Mouse (Mus musculus): ENCODE measurements around the gene Cys1. TPM values are rescaled to one million over a fixed set of nuclear protein-coding genes. Genes with fewer than 3 reads are reported as not detected.

The Cys1 gene
- total RNA-seq (2023): not detected

DNA sequence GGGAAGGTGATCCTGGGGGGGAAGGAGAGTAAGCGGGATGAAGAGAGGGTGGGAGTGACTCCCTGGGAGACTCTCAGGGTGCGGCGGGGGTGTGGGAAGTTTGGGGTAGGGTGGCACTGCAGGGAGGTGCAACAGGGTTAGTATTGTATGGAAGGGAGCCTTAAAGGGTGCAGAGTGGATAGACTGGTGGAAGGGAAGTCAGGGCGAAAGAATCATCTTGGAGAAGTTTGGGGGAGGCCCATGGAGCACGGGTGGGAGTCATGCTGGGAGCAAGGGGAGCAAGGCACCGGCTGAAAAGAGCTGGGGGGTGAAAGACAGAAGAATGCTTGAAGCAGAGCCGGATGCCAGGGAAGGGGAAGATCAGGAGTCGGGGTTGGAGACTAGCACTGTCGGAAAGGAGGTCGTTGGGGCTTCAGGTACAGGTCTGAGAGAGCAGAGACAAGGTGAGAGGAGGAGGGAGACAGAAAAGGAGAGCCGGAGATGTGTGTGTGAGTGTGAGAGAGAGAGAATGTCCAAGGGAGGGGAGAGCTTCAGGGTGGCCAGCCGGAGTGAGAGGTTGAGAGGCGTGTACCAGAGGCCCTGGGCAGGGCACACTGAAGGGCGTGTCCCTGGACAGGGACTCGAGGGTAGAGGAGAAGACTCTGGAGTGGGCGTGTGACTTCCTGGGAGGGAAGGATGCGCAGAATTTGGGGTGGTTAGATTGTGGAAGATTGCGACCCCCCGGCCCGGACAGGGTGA is at the start of gene Cys1:
Gene Cys1, minus strand, starts transcription at position 528 of the 738 bp plus-strand sequence.

DNA sequence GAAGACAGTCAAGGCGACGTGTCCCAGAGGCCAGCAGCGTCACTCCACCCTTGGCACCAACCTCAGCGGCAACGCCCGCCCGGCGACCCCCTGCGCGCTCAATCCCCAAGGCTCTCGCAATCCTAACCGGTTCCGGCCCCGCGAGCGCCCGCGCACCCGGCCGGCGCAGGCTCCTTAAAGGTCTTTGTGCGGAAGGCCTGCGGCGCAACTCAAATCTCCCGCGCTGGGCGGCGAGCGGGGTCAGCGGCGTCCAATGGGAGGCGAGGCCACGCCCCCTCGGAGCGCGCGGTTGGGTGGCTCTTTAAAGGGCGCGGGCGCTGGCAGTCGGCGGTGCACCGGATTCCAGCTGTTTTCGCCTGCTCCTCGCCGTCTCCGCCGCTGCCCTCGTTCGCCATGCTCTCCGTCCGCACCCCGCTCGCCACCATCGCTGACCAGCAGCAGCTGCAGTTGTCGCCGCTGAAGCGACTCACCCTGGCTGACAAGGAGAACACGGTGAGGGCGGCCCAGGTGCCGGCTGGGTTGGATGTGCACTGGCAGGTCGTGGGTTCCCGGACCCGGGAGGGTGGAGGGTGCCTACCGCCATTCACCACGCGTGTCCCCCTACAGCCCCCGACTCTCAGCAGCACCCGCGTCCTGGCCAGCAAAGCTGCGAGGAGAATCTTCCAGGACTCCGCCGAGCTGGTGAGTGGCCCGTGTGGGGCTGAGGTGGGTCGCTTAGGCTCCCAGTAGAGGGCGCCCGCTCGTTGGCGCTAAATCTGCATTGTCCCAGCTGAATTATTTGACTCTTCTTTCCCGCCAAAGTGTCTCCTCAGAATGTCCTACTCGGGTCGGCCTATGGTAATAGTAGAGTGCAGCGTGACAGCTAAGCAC is 26.6 kb upstream of the Cys1 start, which contains the start of gene Rrm2:
Gene Rrm2, plus strand, starts transcription at position 288 of the 870 bp plus-strand sequence.

DNA sequence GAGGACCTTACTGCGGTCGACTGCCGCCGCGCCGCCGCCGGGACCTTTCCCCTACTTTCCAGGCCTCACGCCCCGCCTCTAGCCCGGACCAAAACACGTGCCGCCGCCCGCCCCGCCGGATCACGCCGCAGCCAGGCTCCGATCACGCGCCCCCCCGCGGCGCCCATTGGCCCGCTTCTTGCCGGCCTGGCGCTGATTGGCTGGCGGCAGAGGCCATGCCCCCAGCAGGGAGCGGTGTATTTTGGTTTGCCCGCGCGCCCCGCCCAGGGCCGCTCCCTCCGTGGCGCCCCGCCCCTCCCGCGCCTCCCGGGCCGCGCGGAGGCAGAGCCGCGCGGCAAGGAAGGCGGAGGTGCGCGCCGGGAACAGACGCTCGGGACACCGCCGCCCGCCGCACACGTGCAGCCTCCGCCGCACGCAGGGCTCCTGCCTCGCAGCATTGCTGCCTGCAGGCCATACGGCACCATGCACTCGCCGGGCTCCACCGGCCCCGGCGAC is 30.5 kb downstream of the Cys1 start, which contains the start of gene Klf11:
Gene Klf11, plus strand, starts transcription at position 212 of the 495 bp plus-strand sequence.

Other genes with a start within 250 kb of the Cys1 start
- 10 to 100 TPM; 41.4 to 54.8 TPM for gene Taf1b, start 183.5 kb downstream of the Cys1 start, total RNA-seq (2023)
- gene Grhl1, start 109.5 kb downstream of the Cys1 start, total RNA-seq (2023): 1 to 10 TPM; 2.2 to 3.5 TPM
- 10 to 100 TPM; 30.3 to 40.4 TPM for gene Klf11, start 30.5 kb downstream of the Cys1 start, total RNA-seq (2023)
- 1 to 10 TPM; 5.8 to 9.4 TPM for gene Rrm2, start 26.4 kb upstream of the Cys1 start, total RNA-seq (2023)
- not detected for gene Mboat2, start 149.1 kb upstream of the Cys1 start, total RNA-seq (2023)

All from T-cell, adult 66 days (primary cell).